Mouse (Mus musculus) kidney, postnatal 25 days (tissue): ENCODE results near the gene Gtf2h3.

ENCODE experiments used
- DNase-seq, 2 experiments: peaks; one replicate each; pipeline ENCODE4 v3.0.0; 2021; ENCODE audit warnings: mixed read lengths in 2 of 2

The Gtf2h3 gene

DNA sequence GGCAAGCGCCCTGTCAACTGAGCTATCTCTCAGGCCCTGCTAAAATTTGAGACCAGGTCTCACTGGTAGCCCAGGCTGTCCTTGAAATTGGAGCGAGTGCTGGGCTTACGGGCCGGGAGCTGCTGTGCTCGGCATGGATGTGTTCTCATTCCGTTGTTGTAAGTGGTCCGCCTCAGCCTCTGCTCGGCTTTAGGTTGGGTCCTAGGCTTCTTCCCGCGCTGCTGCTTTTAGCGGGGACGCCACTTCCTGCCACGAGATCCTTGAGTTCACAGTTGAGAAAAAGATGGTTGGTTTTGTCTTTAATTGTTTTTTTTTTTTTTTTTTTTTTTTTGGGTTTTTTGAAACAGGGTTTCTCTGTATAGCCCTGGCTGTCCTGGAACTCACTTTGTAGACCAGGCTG lies 58.9 kb downstream of the Gtf2h3 start:
- DNase-seq, result no peak
